Mouse (Mus musculus) adrenal gland, adult 10 weeks (tissue): ENCODE data around the gene Taok2. TPM values are rescaled to one million over a fixed set of nuclear protein-coding genes. Genes with fewer than 3 reads are reported as not detected.

ENCODE experiments used
- polyA plus RNA-seq: library from polyadenylated mRNA; stranded (reverse); fragments of 350-450 nt; fragmentation: Illumina TruSeq; extraction: RNeasy Lipid Tissue Mini Kit (QIAGEN cat#74804); gene quantifications from one replicate; pipeline ENCODE4 v1.2.3, GENCODE M21; 2014; ENCODE audit warnings: low read depth, low replicate concordance

The Taok2 gene
- 9.9 TPM for polyA plus RNA-seq

GRCm38 (mm10) chr7:126884286-126885164 lies at the start of gene Taok2:
Taok2 (minus strand) TSS chr7:126884703.

GRCm38 (mm10) chr7:126928384-126929037 lies 44.0 kb upstream of the Taok2 start, which contains the start of gene Kctd13:
Kctd13 (plus strand) TSS chr7:126928879.

GRCm38 (mm10) chr7:126922624-126923060 lies 38.1 kb upstream of the Taok2 start, which contains the start of gene Tmem219:
Tmem219 (minus strand) TSS chr7:126922917.

DNA sequence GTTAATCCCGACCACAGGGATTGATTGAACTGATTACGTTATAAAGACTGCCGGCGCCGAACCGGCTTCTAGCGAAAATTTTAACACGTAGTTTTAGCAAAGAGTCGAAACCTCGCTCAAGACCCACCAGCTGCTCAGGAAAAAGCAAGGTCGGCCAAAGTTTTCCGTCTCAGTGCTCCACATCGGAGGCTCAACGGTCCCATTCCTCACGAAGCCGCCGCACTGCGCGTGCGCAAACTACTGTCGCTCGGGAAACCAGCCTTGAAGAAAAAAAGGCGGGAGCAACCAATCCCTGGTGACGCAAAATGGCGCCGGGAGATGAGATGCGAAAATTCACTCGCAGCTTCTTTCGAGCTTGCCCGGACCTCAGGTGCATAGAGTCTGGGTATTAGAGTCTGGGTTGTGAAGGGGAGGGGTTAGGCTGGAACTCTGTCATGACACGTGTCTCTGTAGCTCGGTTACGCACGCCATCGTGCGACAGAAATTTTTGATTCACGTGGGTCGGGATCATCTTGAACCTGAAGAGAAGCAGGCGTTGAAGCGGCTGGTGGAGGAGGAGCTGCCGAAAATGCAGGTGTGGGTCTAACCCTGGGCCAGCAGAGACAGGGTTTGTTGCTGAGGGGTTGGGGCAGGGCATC lies 22.2 kb downstream of the Taok2 start, which contains the start of gene Ino80e:
Ino80e (minus strand) TSS at position 231 of the 638 bp plus-strand sequence.

GRCm38 (mm10) chr7:126861429-126862130 lies 22.9 kb downstream of the Taok2 start, which contains the start of gene Hirip3:
Hirip3 (plus strand) TSS chr7:126861972.

GRCm38 (mm10) chr7:126847116-126847420 lies 37.4 kb downstream of the Taok2 start, which contains the start of gene Doc2a:
Doc2a (plus strand) TSS chr7:126847416.

GRCm38 (mm10) chr7:126831539-126831938 lies 53.0 kb downstream of the Taok2 start, which contains the start of gene 4930451I11Rik:
4930451I11Rik (minus strand) TSS chr7:126831639.

Other genes with a start within 250 kb of the Taok2 start
- gene Sgf29, start 235.4 kb downstream of the Taok2 start, polyA plus RNA-seq, result 1.6 TPM
- 105 TPM for gene Sult1a1, start 208.3 kb downstream of the Taok2 start, polyA plus RNA-seq
- gene Bola2, start 189.3 kb downstream of the Taok2 start, polyA plus RNA-seq, result 0.12 TPM
- 1.3 TPM for gene Slx1b, start 188.9 kb downstream of the Taok2 start, polyA plus RNA-seq
- 3.2 TPM for gene Coro1a, start 176.9 kb downstream of the Taok2 start, polyA plus RNA-seq
- 30.8 TPM for gene Mapk3, start 125.1 kb downstream of the Taok2 start, polyA plus RNA-seq
- not detected for gene Gdpd3, start 118.4 kb downstream of the Taok2 start, polyA plus RNA-seq
- gene Ypel3, start 107.7 kb downstream of the Taok2 start, polyA plus RNA-seq, result 12.0 TPM
- not detected for gene Tbx6, start 103.2 kb downstream of the Taok2 start, polyA plus RNA-seq
- gene Ppp4c, start 92.2 kb downstream of the Taok2 start, polyA plus RNA-seq, result 28.4 TPM
- gene Fam57b, start 87.0 kb downstream of the Taok2 start, polyA plus RNA-seq, result not detected
- not detected for gene 4930451I11Rik, start 53.1 kb downstream of the Taok2 start, polyA plus RNA-seq
- gene Doc2a, start 37.3 kb downstream of the Taok2 start, polyA plus RNA-seq, result not detected
- 10.9 TPM for gene Hirip3, start 22.7 kb downstream of the Taok2 start, polyA plus RNA-seq
- gene Ino80e, start 22.3 kb downstream of the Taok2 start, polyA plus RNA-seq, result 13.4 TPM
- gene Tmem219, start 38.2 kb upstream of the Taok2 start, polyA plus RNA-seq, result 8.8 TPM
- 3.4 TPM for gene Kctd13, start 44.2 kb upstream of the Taok2 start, polyA plus RNA-seq
- not detected for gene Asphd1, start 64.9 kb upstream of the Taok2 start, polyA plus RNA-seq
- gene Sez6l2, start 65.9 kb upstream of the Taok2 start, polyA plus RNA-seq, result 39.4 TPM
- 18.4 TPM for gene Cdipt, start 91.2 kb upstream of the Taok2 start, polyA plus RNA-seq
- 2.0 TPM for gene Cdiptos, start 91.4 kb upstream of the Taok2 start, polyA plus RNA-seq
- 2.0 TPM for gene Mvp, start 129.9 kb upstream of the Taok2 start, polyA plus RNA-seq
- not detected for gene Pagr1b, start 131.8 kb upstream of the Taok2 start, polyA plus RNA-seq
- gene Pagr1a, start 132.6 kb upstream of the Taok2 start, polyA plus RNA-seq, result not detected
- 0.52 TPM for gene Gm42742, start 136.4 kb upstream of the Taok2 start, polyA plus RNA-seq
- not detected for gene Prrt2, start 136.5 kb upstream of the Taok2 start, polyA plus RNA-seq
- 19.4 TPM for gene Maz, start 142.3 kb upstream of the Taok2 start, polyA plus RNA-seq
- gene Kif22, start 157.8 kb upstream of the Taok2 start, polyA plus RNA-seq, result 1.9 TPM
- gene Zg16, start 202.6 kb upstream of the Taok2 start, polyA plus RNA-seq, result 1.6 TPM
- 0.52 TPM for gene AI467606, start 206.7 kb upstream of the Taok2 start, polyA plus RNA-seq
- gene Qprt, start 237.5 kb upstream of the Taok2 start, polyA plus RNA-seq, result 0.29 TPM